Mouse (Mus musculus) megakaryocyte progenitor cell, adult 5-6 weeks (primary cell): ENCODE measurements around the gene Uncx. TPM values are rescaled to one million over a fixed set of nuclear protein-coding genes. Genes with fewer than 3 reads are reported as not detected.

ENCODE experiments used
- ATAC-seq: replicated peaks from 2 replicates; pipeline ENCODE4 v1.8.0; 2016; ENCODE audit warnings: mild to moderate bottlenecking, moderate TSS enrichment, inconsistent platforms; ENCODE audit not compliant: poor library complexity
- total RNA-seq, 2 experiments: library from RNA; stranded (forward) in 1 of 2; stranded (reverse) in 1 of 2; fragments of 157-497, 149-512 nt in 1 of 2; fragments of 200-1000 nt in 1 of 2; gene quantifications; 2 replicates each; pipeline versions ENCODE4 v1.2.3 to v1.2.4; 2015 to 2017

Uncx gene
- total RNA-seq, 2 experiments from 2014 or later: not detected

GRCm38 (mm10) chr5:139542043-139542365, 1.3 kb upstream of the Uncx start:
- ATAC-seq: no peak

GRCm38 (mm10) chr5:139542556-139542955, 738 bp upstream of the Uncx start:
- ATAC-seq: no peak

GRCm38 (mm10) chr5:139543650-139544270, 466 bp downstream of the Uncx start:
- no peak for ATAC-seq

DNA sequence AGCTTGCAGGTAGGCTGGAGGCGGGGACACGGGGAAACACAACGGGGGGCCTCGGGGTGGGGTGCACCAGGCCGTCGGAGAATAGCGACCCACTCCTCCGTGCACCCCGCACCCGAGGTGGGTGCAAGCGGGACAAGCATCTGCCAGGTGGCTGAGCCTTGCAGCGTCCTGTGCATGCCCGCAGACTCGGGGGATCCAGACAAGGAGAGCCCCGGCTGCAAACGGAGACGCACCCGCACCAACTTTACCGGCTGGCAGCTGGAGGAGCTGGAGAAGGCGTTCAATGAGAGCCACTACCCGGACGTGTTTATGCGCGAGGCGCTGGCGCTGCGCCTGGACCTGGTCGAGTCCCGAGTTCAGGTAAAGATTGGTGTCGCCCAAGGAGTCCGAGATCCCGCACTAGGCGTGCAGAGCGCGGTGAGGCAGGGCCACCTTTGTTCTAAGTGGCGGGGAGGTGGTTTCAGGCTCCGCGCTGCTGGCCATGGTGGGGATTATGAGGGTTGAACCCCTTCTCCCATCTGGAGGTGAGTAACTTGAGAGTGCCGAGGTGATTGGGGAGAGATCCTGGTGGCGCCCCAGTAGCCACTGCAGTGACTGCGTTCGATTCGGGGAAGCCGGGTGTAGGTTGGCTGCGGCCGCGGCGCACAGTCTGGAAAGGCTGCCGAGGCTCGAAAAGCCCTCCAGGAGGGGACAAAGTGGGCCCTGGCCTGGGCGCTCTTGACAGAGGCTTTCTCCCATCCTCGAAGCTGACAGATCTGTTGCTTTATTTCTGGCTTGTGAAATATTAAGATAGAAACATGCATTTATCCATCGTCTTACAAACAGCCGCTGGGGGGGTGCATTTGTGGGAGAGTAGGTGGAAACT, 1.2 kb downstream of the Uncx start:
- no peak for ATAC-seq

DNA sequence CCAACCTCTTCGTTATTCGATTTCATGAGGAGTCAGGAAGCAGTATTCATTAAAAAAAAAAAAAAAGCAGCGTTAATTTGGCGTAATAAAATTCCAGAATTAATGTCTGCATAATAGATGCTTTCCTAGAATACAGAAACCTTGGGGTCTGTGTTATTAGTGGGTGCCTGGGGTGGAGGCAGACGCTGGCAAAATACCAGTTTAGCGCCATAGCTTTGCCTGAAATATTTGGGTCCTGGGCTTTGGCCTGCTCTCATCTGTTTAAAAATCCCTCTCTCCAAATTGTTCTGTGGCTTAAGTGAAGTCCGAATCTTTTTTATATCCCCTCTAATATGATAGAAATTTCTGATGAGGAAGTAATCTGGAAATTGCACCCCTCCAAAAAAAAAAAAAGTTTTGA, 1.9 kb downstream of the Uncx start:
- ATAC-seq: no peak

- no peak for ATAC-seq
Observed at GRCm38 (mm10) chr5:139545673-139546335, 2.5 kb downstream of the Uncx start.

DNA sequence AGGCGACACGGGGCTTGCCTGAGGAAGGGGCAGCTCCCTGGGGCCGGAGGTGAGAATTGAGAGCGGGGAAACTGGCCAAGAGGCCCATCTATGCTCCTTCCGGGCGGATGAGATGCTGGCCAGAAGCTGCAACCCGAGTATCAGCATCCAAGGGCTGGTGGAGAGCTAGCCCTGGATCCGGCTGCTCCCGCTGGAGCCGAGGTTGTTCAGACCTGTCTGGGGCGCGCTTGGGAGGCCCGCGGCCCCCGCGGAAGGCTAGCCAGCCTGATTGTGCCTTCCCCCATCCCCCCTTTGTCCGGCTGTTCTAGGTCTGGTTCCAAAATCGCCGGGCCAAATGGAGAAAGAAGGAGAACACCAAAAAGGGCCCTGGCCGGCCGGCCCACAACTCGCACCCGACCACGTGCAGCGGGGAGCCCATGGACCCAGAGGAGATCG, 3.1 kb downstream of the Uncx start:
- ATAC-seq: no peak

GRCm38 (mm10) chr5:139546771-139547420, 3.6 kb downstream of the Uncx start:
- no peak for ATAC-seq

DNA sequence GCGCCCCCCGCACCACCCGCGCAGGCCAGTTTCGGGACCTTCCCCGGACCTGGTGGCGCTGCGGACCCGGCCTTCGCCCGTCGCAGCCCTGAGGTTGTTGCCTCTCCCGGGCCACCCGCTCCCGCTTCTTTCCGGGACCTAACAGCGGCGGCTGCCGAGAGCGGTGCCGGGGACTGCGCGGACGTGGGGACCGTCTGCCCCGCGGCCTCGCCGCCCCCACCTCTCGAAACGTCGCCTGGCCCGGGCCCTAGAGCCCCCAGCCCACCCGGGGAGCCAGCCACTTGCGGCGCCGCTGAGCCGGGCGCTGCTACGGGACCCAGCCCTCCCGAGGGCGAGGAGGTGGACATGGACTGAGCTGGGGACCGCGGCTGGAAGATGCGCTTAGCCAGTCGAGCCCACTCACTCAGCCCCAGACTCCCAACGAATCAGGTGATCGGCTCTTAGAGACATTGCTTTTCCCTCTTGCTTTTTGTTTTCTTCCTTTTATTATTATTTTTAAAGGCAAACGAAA, 4.2 kb downstream of the Uncx start:
- no peak for ATAC-seq

DNA sequence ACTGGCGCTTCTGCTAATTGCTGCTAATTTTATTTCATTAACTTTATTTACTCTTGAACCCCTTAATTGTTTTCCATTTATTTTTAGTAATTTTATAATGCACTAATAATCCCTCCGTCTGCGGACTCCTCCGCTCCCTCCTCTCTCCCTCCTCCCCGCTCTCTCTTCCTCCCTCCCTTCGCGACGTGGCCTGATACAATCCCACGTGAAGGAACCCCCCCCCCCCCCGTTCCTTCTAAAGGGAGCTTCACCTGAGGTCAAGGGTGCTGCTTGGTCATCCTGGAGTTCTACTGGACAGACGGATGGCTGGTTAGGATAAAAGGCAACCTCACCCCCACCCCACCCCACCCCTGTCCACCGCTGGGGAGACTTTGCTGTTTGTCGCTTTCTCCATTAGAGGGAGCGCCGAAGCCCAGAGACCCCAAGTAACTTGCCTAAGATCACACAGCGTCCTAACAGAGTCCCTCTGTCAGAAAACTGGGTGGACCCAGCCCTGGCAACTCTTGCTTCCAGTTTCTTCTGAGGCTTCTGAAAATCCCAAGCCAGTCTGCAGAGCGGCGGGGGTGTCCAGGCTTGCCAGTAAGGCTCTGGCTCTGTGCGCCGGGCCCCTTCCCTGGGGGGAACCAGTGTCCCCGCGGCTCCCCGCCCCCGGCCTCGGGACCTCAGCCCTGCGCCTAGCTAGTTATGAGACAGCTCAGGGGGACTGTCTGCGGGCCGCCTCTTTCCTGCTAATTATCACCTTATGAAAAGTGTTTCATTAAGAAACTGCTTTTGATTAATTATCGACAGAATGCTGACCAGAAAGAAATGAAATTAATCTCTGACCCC, 10.4 kb downstream of the Uncx start:
- ATAC-seq: no peak

DNA sequence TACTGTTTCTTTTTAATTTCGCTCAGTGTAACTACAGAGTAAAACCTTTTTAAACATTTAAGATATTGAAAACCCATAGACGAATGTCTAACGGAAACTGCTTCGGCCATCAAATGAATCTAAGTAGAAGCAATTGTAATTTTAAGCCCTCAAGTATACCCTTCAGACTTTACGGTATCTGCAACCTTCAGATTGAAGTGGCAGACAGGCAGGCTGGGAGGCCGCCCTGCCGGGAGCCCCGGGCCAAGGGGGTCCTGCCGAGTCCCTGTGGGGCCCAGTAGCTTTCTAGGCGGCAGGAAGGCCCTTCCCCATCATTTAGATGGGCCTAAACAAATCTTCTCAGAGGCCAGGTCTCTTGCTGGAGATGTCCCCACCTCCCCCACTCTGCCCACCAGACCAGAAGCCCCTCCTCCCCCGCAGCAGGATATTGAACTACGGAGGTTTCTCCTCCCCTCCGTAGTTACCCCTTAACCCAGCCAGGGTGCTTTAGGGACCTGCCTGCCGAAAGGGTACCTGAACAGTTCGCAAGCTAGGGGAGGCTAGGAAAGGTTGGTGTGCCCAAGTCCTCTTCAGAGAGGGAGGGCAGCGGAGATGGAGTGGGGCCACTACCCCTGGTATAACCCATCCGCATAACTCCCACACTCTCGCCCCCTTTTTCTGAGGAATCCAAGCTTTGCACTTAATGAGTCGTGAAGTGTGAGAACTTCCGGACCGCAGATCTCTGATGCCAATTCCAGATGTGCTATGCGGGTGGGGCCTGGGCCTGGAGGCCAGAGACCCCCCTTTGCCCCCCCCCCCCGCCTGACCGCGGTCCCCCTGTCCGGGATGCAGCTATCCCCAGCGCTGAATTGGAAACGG, 11.4 kb downstream of the Uncx start:
- ATAC-seq: no peak

- ATAC-seq: peak; percentile 40; the same call in 1 of the 2 replicates
Observed at GRCm38 (mm10) chr5:139555476-139556115, 12.3 kb downstream of the Uncx start.

- no peak for ATAC-seq
Observed at GRCm38 (mm10) chr5:139556116-139556678, 12.9 kb downstream of the Uncx start.

GRCm38 (mm10) chr5:139557079-139557478, 13.8 kb downstream of the Uncx start:
- no peak for ATAC-seq

DNA sequence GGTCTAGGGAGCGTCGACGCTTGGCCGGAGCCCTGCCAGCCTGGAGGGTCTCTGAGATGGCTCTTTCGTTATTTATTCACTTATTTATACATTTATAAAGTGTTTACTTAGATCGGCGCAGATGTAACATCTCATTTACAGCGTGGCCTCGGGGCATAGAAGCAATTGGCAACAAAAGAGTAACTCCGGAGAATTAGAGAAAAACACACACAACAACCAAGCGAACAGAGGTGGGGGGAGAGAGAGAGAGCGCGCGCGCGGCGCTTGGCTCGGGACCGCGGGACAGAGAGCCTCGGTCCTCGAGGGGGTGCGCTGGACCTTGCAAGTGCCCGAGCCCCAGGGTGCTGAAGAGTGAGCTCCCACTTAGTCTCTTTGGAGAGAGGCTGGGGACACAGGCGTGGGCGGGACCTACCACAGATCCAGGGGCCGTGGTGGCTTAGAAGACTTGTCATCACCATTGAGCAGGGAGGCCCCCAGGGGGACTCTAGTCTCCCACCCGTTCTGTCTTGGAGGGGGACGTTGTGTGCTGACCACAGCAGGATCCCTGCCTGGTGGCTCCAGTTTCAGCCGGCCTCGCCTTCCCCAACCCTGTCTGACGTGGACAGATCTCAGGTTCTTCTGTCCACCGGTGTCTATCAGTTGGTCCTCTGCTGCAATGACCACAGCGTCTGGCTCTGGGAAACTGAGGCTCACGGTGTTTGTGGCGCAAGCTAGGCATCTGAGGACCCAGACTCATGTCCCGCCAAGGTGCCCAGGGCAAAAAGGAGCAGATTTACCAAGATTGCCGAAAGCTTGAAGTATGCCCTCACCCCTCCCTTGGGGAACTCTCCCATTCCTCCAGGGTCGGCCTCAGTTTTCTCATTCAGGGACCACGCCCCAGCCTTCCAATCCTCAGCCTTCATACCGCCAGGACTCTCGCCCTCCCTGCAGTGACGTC, 14.5 kb downstream of the Uncx start:
- no peak for ATAC-seq

DNA sequence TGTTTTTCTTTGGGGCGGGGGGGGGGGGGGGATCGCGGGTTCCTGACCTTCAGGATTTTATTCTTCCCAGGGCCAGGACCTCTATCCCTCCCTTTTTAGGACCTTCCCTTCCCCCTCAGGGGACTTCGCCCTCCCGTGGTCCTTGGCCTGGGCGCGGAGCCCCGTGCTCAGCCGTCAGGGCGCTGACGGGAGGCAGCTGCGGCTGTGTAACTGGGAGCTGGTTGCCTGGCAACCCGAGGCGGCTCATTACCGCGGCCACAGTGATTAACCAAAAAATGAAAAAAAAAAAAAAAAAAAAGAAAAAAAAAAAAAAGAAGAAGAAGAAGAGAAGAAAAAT, 15.1 kb downstream of the Uncx start:
- ATAC-seq: peak; percentile 52; the same call in 1 of the 2 replicates

GRCm38 (mm10) chr5:139558917-139559660, 15.8 kb downstream of the Uncx start:
- 0 out of 2 replicates have a peak, but pooled peaks have one; percentile 21 for ATAC-seq
